Mouse (Mus musculus) liver, adult 2 months (tissue): ENCODE measurements around the gene Ikzf2.

Experiments
- CTCF ChIP-seq: fragments of 200-500 bp; IDR thresholded peaks from 2 replicates; pipeline ENCODE4 v1.5.1; 2011; ENCODE audit warnings: low read depth, low read length, control low read depth
- POLR2A ChIP-seq: fragments of 200-500 bp; IDR thresholded peaks from 2 replicates; pipeline ENCODE4 v1.6.1; 2011; ENCODE audit warnings: low read length, control low read depth; ENCODE audit not compliant: insufficient read depth; ENCODE audit errors: extremely low read depth

DNA sequence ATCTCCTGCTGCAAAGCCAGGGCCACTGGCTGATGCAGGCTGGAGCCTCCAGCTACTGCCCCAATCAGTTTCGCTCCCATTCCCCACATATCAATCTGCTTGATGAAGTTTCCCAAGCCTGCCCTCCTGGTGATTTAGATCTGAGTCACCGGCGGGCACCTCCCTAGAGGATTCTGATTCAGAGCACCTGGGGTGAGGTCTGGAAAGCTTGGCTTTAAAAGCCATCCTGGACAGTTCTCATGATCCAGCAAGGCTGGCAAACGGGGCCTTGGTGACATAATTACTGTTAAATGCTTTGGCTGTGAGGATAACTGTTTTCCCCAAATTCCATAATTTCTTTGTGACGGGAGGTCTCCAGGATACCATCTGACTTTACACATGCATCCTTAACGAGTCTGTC, 29.0 kb downstream of the Ikzf2 start:
- TF ChIP-seq POLR2A = no peak
- TF ChIP-seq CTCF = no peak
